Mouse (Mus musculus) adrenal gland, adult 18-20 months (tissue): Measurements from ENCODE around the gene Themis2. TPM values are rescaled to one million over a fixed set of nuclear protein-coding genes. Genes with fewer than 3 reads are reported as not detected.

Source experiments
- DNase-seq, 2 experiments: peaks; one replicate each; pipeline ENCODE4 v3.0.0; 2021 to 2022; ENCODE audit warnings: low spot score in 2 of 2
- long read RNA-seq, 2 experiments: library from polyadenylated mRNA; stranded (forward); transcript quantifications; one replicate each; pipeline ENCODE4 v2.0.0; 2021
- total RNA-seq, 2 experiments: library from RNA; stranded (reverse); gene quantifications; 1 replicate in 1 of 2; 2 replicates in 1 of 2; pipeline ENCODE4 v1.2.3; 2021

Themis2 gene
- 1 to 10 TPM; 1.7 to 3.3 TPM for total RNA-seq
- long read RNA-seq, experiment 1, partial matches to known transcripts, result 0 of 1 reads
- long read RNA-seq, experiment 1, other reads (novel, unspliced or antisense), result 0 of 1 reads
- long read RNA-seq, experiment 2, result 0 reads

DNA sequence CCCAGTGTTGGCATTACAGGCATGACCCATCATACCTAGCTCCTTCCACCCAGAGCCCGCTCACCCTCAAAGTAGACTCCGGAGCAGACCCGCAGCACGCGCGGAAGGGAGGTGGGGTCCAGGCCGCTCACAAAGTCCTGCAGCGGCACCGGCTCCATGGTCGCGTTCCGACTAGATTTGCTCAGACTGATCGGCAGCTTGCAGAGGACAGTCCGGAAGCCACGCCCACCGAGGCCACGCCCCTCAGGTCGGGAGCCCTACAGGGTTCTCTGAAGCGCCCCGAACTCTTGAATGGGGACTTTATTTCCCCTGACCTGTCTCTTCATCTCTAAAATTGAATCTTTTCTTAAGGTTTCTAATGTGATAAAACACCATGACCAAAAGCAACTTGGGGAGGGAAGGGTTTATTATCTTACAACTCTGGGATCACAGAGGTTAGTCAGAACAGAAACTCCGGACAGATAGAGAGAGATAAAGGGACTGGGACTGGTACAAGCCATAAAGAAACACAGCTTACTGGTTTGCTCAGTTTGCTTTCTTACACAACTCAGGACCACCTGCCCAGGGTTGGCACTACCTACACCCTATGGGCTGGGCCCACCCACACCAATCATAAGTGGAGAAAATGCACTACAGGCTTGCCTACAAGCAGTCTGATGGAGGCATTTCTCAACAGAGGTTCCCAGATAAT, at the start of gene Themis2:
TSS of gene Themis2 (minus strand) at position 192 of the 691 bp plus-strand sequence.
- DNase-seq, result peak; percentile 69 to 79

DNA sequence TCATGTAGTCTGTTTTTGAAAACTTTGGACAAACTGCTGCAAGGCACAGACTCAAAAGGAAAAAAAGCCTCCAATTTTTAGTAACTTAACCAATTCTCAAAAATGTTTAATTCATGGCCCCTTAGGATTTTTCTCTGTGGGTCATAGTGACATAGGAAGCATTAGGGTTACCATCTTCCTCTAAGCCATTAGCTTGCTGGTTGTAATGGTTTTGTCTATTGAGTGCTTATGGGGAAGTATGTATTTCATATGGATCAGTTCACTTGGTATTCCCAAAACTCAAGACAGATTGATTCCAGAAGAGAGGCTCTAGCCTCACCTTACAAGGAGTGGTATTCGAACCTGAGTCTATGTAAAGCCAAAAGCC, 47.5 kb upstream of the Themis2 start:
- no peak for DNase-seq

DNA sequence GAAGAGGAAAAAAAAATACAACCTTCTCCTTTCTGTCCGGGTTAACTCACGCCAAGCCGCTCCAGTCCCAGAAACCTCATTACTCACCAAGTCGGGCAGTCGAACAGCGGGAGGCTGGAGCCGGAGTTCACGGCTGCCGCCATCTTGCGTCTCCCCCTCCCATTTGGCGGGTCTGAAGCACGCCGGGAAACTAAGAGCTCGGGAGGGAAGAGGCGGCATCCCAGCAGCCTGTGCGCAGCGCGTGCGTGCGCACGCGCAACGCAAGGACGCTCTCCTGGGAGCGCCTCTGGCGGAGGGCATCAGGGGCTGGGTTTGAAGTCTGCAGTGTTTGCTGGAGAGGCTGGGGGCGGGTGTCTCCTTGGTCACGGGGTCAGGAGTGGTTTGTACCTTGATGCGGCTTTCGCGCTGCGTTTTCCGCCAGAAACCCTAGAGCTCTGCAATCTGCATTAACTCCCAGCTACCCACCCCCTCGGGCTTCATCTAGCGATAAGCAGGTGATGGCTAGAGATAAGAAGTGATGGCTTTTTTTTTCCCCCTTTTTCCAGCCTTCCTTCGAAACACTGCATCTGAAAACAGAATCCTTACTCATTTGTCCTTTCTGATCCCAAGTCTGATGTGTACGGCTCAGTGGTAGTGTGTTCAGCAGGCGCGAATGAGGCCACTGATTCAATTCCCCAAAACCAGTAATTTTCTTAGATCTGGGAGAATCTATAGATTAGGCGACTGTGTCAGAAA, 47.0 kb upstream of the Themis2 start, which contains the start of gene Ppp1r8:
TSS of gene Ppp1r8 (minus strand) at position 200 of the 735 bp plus-strand sequence.
- DNase-seq, result peak; percentile 79

DNA sequence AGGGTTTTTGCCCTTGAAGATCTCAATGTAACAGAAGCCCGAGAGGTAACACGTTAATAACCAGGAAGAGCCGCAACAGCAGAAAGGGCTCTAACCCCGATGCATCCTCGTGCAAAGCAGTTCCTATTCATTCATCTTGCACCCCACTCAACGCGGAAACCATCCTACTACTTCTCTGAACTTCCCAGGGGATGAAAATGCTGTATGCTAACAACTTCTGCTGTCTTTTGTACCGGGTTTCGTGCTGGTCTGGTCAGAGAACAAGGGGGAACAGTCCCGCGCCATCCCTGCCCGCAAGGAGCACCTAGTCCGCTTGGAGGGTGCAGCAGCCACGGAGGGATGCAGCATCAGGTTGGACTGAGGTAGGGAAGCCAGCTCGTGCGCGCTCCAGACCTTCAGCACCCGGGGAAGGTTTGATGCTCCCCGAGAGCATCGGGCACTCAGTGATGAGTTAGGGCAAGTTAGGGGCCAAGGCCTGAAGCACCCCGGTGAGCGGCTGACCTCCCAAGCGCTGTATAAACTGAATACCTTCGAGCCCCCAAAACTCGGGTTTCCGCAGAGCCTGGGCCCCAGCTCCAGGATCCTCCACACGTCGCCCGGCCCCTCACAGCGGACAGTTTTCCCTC, 46.2 kb upstream of the Themis2 start:
- DNase-seq, result peak; percentile 26 to 30

DNA sequence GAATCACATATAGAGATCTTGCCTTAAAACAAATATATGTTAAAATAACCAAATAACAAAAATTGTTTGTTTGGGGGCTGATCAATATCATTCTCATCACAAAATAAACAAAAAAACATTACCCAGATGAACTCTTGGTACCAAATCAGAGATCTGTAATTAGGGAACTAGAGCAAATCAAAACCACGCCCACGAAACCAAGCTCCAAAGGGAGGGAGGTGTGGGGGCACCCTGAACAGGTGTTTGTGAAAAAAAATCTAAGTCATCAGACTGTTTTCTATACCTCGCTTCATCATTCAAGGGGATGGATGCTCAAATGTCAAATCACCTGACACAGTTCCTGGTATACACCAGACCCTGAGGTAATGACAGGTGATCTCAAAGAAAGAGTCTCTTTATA, 45.3 kb upstream of the Themis2 start:
- DNase-seq, result no peak

DNA sequence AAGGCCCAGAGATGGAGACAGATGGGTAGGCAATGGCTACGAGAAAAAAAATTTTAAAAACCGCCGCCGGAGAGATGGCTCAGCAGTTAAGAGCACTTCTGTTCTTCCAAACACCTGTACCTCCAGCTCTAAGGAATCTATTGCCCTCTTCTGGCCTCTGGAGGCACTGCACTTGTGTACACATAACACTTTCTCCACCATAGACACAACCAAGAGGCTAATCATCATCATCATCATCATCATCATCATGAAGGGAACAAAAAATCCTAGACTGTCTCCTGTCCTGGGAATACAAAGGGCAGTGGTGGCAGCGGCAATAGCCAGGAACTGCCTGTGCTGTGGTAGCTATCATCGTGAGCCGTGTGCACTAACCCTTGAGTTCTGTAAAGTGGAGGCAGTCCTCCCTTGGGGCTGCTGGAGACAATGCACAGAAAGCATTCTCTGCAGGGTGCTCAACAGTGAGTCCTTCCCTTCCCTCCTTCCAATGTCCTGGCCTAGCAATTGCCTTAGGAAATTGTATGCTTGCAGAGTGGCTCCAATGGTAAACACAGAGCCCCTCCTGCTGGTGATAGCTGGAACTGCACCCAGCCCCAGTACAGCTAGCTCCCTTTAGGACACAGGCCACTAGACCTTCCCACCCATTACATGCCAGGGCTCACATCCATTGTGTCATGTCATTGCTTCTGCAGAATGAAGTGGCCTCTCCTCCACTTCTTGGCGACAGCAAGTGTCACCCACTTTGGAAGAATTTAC, 27.6 kb upstream of the Themis2 start:
- peak; percentile 42 to 76 for DNase-seq

DNA sequence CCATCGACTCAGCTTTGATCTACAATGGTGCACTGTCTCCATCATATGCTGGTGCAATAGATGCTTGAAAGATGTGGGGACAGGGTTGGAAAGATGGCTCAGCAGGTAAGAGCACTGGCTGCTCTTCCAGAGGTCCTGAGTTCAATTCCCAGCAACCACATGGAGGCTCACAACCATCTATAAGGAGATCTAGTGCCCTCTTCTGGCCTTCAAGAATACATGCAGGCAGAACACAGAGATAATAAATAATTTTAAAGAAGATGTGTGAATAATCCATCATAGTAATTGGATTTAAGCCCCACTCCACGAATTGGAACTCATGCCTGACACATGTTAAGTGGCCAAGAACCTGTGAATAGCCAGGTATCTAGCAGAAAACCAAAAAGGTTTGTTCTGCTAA, 22.3 kb upstream of the Themis2 start:
- DNase-seq, result no peak

DNA sequence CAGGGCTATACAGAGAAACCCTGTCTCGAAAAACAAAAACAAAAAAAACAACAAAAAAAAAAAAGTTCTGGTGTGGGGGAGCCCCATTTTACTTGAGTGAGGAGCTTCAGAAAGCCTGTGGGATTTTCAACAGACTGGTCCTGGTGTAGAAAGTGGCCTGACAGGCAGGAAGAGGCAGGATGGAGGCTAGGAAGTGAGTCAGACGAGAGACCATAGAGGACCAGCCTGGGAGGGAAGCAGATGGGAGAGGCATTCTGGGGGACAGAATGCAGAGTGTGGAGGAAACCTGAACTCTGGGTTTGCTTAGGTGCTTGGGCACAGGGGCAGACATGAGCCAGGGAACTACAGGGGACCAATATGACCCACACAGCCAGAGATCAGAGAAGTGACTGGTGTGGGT, 20.7 kb upstream of the Themis2 start:
- no peak for DNase-seq

DNA sequence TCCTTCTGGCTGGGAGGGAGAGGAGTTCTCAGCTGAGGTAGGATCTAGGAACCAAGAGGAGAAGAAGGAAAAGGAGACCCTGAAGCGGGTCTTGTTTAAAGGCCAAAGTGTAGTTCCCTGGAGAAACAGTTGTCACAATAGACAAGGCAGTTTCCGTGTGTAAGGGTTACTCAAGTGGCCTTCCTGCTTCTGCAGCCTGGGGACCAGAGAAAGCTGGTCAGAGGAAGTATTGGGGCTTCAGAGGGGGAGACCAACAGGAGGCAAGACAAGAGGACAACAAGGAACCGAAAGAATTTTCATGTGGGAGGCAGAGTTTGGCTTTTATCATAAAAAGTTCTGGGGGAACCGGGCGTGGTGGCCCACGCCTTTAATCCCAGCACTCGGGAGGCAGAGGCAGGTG, 20.2 kb upstream of the Themis2 start:
- DNase-seq, result no peak

DNA sequence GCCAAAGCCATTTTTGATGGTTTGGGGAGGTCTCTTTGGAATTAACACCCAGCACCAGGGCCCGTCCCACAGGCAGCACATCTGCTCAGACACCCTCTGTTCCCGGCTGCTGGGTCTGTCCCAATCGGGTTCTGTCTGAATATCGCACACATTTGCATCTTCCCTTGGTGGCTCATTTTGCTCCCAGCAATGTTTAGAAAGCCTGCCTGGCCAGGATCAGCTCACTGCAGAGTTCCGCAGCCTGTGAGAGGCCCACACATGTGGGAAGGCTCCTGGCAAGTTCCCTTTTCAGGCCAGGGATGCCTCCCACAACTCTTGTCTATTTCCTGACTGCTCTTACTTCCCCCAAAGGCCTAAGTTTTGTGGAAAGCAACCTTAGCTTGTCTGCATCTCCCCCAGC, 13.4 kb upstream of the Themis2 start:
- DNase-seq, result no peak

DNA sequence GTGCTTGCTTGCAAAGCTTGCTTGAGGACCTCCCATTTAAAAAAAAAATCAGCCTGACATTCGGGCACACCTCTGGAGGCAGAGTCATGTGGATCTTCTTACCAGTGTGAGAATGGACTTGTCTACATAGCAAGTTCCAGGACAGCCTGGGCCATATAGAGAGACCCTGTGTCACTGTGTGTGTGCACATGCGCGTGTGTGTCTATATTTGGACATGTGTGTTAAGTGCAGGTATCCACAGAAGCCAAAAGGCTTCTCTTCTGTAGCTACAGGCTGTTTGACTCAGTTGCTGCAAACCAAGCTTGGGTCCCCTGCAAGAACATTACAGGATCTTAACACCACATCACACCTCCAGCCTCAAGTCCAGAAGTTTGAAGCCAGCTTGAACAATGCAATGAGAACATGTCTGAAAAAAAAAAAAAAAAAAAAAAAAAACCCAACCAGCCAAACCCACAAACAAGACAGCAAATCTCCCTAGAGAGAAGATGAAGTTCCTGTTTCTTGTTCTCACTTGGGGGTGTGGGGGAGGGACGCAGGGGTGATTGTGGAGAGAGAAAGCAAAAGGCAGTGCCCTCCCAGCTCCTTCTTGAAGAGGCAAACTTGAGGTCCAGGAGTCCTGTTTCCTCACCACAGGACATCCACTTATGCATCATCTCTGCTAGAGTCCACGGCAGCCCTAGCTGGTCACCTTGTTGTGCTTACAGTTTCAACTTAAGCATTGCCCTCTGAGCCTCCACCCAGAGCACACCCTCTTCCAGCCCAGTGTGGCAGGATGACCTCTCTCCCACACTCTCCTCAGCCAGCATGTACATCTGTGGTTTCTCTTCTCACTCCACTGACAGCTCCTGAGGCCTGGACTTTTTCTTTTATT, 11.8 kb upstream of the Themis2 start:
- no peak for DNase-seq

DNA sequence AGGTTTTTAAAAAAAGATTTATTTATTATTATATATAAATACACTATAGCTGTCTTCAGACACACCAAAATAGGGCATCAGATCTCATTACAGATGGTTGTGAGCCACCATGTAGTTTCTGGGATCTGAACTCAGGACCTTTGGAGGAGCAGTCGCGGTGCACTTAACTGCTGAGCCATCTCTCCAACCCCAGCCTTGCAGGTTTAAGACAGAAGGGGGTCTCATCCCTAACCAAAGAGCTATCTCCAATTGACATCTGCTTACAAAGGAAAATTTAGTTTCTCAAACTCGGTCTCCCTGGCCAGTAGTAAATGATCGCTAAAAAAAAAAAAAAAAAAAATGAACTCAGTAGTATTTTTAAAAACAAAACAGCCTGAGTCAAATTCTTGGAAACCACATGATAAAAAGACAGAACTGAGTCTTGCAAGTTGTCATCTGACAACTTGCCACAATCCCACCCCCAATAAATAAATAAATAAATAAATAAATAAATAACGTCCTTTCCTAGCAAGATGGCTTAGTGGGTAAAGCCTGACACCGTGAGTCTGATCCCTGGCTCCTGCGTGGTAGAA, 10.5 kb upstream of the Themis2 start:
- no peak for DNase-seq

DNA sequence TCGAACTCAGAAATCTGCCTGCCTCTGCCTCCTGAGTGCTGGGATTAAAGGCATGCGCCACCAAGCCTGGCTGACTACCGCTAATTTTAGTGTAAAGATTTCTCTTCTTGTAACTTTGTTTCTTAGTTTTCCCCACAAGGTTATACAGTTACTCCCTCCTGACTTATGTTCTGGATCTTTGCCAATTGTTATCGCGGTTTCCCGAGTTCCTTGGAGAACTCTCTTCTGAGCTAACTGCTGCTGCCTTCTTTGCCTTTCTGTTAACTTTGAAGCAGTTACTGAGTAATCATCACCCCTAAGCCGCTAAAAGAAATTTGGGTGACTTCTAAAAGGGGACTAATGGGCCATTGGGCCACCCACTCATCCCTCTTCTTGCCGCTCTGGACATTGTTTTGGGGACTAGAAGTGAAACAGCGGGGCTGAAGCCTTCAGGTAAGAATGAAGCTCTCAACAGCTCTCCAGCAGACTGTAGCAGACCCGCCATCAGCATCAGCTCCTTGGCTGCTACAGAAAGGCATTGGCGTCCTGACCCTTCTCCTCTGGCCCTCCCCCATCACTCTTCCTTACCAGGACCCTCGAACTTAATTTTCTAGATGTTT, 9.5 kb upstream of the Themis2 start:
- no peak for DNase-seq

DNA sequence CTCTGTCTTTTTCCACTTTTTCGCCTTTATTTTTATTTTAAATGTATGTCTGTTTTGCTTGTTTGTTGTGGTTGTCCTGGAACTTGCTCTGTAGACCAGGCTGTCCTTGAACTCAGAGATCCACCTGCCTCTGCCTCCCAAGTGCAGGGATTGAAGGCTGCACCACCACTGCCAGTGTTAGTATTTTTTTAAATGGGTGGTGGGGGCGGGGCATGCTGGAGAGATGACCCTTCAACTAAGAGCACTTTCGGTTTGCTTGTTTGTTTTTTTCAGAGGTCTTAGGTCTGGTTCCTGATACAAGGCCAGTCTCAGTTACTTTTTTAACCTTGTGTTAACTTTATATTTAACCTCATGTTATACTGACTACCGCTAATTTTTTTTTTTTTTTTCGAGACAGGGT, 9.0 kb upstream of the Themis2 start:
- DNase-seq, result no peak

DNA sequence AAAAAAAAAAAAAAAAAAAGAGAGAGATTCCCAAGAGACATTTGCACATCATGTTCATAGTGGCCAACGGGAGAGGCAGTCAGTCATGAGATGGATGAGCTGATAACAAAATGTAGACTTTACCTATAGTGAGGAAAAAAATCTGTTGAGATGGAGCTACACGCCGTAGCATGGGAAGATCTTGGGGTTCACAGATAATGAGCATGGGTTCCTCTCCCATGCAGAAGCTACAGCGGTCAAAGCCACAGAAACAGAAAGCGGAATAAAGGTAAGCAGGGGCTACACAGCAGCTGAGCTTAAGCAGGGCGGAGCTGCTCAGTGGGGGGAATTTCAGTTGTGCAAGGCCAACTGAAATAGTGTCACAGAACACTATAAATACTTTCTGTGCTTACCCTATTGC, 8.1 kb upstream of the Themis2 start:
- DNase-seq, result no peak

DNA sequence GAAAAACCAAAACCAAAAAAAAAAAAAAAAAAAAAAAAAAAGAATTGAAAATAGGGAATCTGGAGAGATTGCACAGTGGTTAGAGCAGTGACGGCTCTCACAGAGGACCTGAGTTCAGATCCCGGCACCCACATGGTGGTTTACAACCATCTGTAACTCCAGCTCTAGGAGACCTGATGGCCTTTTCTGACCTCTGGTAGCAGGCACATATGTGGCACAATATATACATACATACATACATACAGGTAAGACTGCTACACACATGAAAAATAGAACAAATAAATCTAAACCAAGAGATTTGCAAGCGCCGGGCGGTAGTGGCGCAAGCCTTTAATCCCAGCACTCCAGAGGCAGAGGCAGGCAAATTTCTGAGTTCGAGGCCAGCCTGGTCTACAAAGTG, 7.7 kb upstream of the Themis2 start:
- DNase-seq, result no peak

DNA sequence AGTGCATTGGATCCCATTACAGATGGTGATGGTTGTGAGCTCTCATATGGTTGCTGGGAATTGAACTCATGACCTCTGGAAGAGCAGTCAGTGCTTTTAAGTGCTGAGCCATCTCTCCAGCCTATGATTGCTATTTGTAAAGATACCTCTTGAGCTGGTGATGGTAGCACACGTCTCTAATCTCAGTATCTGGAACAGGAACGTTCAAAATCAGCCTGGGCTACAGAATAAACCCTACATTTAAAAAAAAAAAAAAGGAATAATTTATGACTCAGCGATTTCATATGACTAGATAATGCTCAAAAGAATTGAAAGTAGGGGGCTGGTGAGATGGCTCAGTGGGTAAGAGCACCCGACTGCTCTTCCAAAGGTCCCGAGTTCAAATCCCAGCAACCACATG, 7.0 kb upstream of the Themis2 start:
- DNase-seq, result no peak

DNA sequence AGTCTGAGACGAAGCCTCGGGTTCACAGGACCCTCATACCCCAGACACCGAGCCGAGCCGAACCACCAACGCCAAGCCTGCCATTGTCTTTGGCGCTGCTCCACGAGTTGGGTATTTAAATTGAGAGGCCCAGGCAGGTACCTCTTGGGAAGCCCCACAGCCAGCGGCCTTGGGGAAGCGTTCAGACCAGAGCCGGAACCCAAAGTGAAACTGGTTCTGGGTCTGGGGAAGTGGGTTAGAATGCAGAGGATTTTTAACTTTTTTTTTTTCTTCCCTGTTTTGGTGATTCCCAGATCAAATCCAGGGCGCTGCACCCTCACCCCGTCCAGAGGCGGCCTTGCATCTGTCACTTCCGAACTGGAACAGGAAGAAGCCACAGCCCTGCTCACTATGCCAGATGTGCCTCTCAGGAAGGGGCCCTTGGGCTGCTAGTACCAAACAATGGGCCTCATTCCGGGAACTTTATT, 6.0 kb upstream of the Themis2 start:
- DNase-seq, result no peak
